Mouse (Mus musculus) inflammation-experienced regulatory T-cells, adult 6 months (primary cell): ENCODE measurements around the gene Ddias. TPM values are rescaled to one million over a fixed set of nuclear protein-coding genes. Genes with fewer than 3 reads are reported as not detected.

Experiments
- ATAC-seq: one replicate; pipeline ENCODE4 v1.8.0; 2017
- polyA plus RNA-seq, 3 experiments: library from polyadenylated mRNA; unstranded; fragments of 100-300 nt; shearing (Covaris generic); gene quantifications; one replicate each; pipeline ENCODE4 v1.2.1; 2017

Gene Ddias
- polyA plus RNA-seq, 3 experiments from 2014 or later = 2.2 to 14.0 (median 4.4) TPM

GRCm38 (mm10) chr7:92848246-92848645 lies 25.8 kb downstream of the Ddias start:
- ATAC-seq = no peak

GRCm38 (mm10) chr7:92842254-92842653 lies 31.8 kb downstream of the Ddias start:
- ATAC-seq = no peak

- no peak for ATAC-seq
Observed at GRCm38 (mm10) chr7:92837907-92838306, 36.1 kb downstream of the Ddias start.

- ATAC-seq = no peak
Observed at GRCm38 (mm10) chr7:92837226-92837625, 36.8 kb downstream of the Ddias start.

- no peak for ATAC-seq
Observed at GRCm38 (mm10) chr7:92836447-92836846, 37.6 kb downstream of the Ddias start.

- no peak for ATAC-seq
Observed at GRCm38 (mm10) chr7:92834391-92834790, 39.7 kb downstream of the Ddias start.

GRCm38 (mm10) chr7:92832395-92832794 lies 41.7 kb downstream of the Ddias start:
- ATAC-seq = no peak

- ATAC-seq = no peak
Observed at GRCm38 (mm10) chr7:92827981-92828380, 46.1 kb downstream of the Ddias start.

GRCm38 (mm10) chr7:92826248-92826647 lies 47.8 kb downstream of the Ddias start:
- no peak for ATAC-seq

GRCm38 (mm10) chr7:92822409-92823101 lies 51.5 kb downstream of the Ddias start:
- ATAC-seq = no peak

- ATAC-seq = no peak
Observed at GRCm38 (mm10) chr7:92821871-92822270, 52.2 kb downstream of the Ddias start.

- ATAC-seq = no peak
Observed at GRCm38 (mm10) chr7:92820941-92821465, 53.0 kb downstream of the Ddias start.

GRCm38 (mm10) chr7:92820410-92820809 lies 53.6 kb downstream of the Ddias start:
- no peak for ATAC-seq

- no peak for ATAC-seq
Observed at GRCm38 (mm10) chr7:92819656-92820055, 54.4 kb downstream of the Ddias start.

GRCm38 (mm10) chr7:92817886-92818285 lies 56.2 kb downstream of the Ddias start:
- ATAC-seq = no peak

- ATAC-seq = no peak
Observed at GRCm38 (mm10) chr7:92817242-92817641, 56.8 kb downstream of the Ddias start.

GRCm38 (mm10) chr7:92811667-92812279 lies 62.3 kb downstream of the Ddias start:
- ATAC-seq = no peak

Other genes starting within 250 kb of the Ddias start
- not detected for gene Ankrd42, start 237.1 kb downstream of the Ddias start, polyA plus RNA-seq
- gene Pcf11, start 204.3 kb downstream of the Ddias start, polyA plus RNA-seq = 10 to 100 TPM; 27.2 to 49.8 (median 36.4) TPM
- under 1 TPM in 2 of 3 experiments, not detected in 1; 0.35 to 0.49 TPM for gene Rab30, start 132.6 kb downstream of the Ddias start, polyA plus RNA-seq
- 10 to 100 TPM; 17.7 to 28.8 (median 26.7) TPM for gene Prcp, start 223 bp upstream of the Ddias start, polyA plus RNA-seq
- not detected for gene Fam181b, start 205.6 kb upstream of the Ddias start, polyA plus RNA-seq